Mouse (Mus musculus): ENCODE measurements around the gene Ccdc92b.
A peak's percentile ranks its signal among the peaks of the same experiment; 100 is the strongest.
"Not testable (repeated sequence)": the region's sequence is repeated elsewhere in the genome, so short reads cannot be mapped to it uniquely, and the experiment has no call there.

The Ccdc92b gene

GRCm38 (mm10) chr11:74619201-74619955 lies at the start of gene Ccdc92b:
Gene Ccdc92b (plus strand): TSS chr11:74619605.
- peak; percentile 61 for DNase-seq (ENCODE audit: low spot score)

GRCm38 (mm10) chr11:74569735-74570134 lies 49.7 kb upstream of the Ccdc92b start:
- DNase-seq (ENCODE audit: low spot score): no peak

- DNase-seq (ENCODE audit: low spot score): peak; percentile 69
These were observed 46.8 kb upstream of the Ccdc92b start for GRCm38 (mm10) chr11:74572459-74573061.

GRCm38 (mm10) chr11:74574768-74575434 lies 44.5 kb upstream of the Ccdc92b start:
- DNase-seq (ENCODE audit: low spot score): no peak

- peak; percentile 54 for DNase-seq (ENCODE audit: low spot score)
These were observed 43.5 kb upstream of the Ccdc92b start for GRCm38 (mm10) chr11:74575940-74576339.

GRCm38 (mm10) chr11:74577068-74577467 lies 42.3 kb upstream of the Ccdc92b start:
- peak; percentile 28 for DNase-seq (ENCODE audit: low spot score)

GRCm38 (mm10) chr11:74581333-74581732 lies 38.1 kb upstream of the Ccdc92b start:
- not testable (repeated sequence) for DNase-seq (ENCODE audit: low spot score)

- DNase-seq (ENCODE audit: low spot score): no peak
These were observed 36.9 kb upstream of the Ccdc92b start for GRCm38 (mm10) chr11:74582464-74582863.

- no peak for DNase-seq (ENCODE audit: low spot score)
These were observed 35.5 kb upstream of the Ccdc92b start for GRCm38 (mm10) chr11:74583824-74584349.

- DNase-seq (ENCODE audit: low spot score): no peak
These were observed 34.3 kb upstream of the Ccdc92b start for GRCm38 (mm10) chr11:74584946-74585723.

GRCm38 (mm10) chr11:74586401-74586800 lies 33.0 kb upstream of the Ccdc92b start:
- no peak for DNase-seq (ENCODE audit: low spot score)

- DNase-seq (ENCODE audit: low spot score): no peak
These were observed 29.8 kb upstream of the Ccdc92b start for GRCm38 (mm10) chr11:74589401-74590238.

GRCm38 (mm10) chr11:74590239-74590596 lies 29.2 kb upstream of the Ccdc92b start:
- DNase-seq (ENCODE audit: low spot score): no peak

- no peak for DNase-seq (ENCODE audit: low spot score)
These were observed 28.7 kb upstream of the Ccdc92b start for GRCm38 (mm10) chr11:74590691-74591090.

GRCm38 (mm10) chr11:74592246-74592645 lies 27.2 kb upstream of the Ccdc92b start:
- no peak for DNase-seq (ENCODE audit: low spot score)

GRCm38 (mm10) chr11:74597283-74597989 lies 22.0 kb upstream of the Ccdc92b start:
- no peak for DNase-seq (ENCODE audit: low spot score)

- DNase-seq (ENCODE audit: low spot score): no peak
These were observed 21.4 kb upstream of the Ccdc92b start for GRCm38 (mm10) chr11:74597990-74598337.

GRCm38 (mm10) chr11:74602286-74602685 lies 17.1 kb upstream of the Ccdc92b start:
- no peak for DNase-seq (ENCODE audit: low spot score)

- DNase-seq (ENCODE audit: low spot score): no peak
These were observed 9.3 kb upstream of the Ccdc92b start for GRCm38 (mm10) chr11:74610068-74610467.

GRCm38 (mm10) chr11:74610545-74611176 lies 8.7 kb upstream of the Ccdc92b start, which contains the start of gene Rap1gap2:
Gene Rap1gap2 (minus strand): TSS chr11:74610915.
- DNase-seq (ENCODE audit: low spot score): no peak

Data from lung, postnatal 25 days (tissue).